Mouse (Mus musculus) layer of hippocampus, adult 2 months (tissue): ENCODE data around the gene Sema5a. TPM values are rescaled to one million over a fixed set of nuclear protein-coding genes. Genes with fewer than 3 reads are reported as not detected.

Source experiments
- DNase-seq, 2 experiments: peaks; one replicate each; pipeline ENCODE4 v3.0.0; 2022; ENCODE audit warnings: low spot score in 2 of 2
- H3K27ac ChIP-seq: fragments of 200-600 bp; 2 replicates; pipeline ENCODE4 v1.8.1; 2022
- H3K4me3 ChIP-seq: fragments of 200-600 bp; 2 replicates; pipeline ENCODE4 v1.8.1; 2022; ENCODE audit warnings: mild to moderate bottlenecking
- CTCF ChIP-seq: fragments of 200-600 bp; conservative IDR thresholded peaks from 2 replicates; pipeline ENCODE4 v1.8.1; 2022; ENCODE audit warnings: antibody characterized with exemption, mild to moderate bottlenecking, moderate library complexity
- total RNA-seq, 2 experiments: library from RNA; stranded (reverse); gene quantifications; 2 replicates each; pipeline ENCODE4 v1.2.3; 2021

Sema5a gene
- total RNA-seq, 2 experiments from 2014 or later = 90.1 to 98.1 TPM

DNA sequence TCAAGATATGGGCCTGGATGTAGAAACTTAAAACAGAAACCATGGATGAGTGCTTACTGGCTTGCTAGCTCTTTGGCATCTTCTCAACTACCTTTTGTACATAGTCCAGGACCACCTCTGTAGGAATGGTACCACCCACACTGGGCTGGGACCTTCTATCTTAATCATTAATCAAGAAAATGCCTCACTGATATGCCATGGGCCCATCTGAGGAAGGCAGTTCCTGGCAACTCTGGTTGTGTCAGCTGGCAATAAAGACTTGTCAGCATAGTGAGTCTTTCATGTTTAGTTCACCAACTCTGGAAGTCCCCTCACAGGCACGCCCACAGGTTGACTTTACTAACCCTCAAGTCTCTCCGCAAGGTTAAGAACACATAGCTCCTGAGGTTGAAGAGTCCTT is 5.5 kb upstream of the Sema5a start:
- Histone ChIP-seq H3K27ac (no peak overlapping the region), H3K4me3 (no peak overlapping the region)
- DNase-seq = no peak
- no peak for TF ChIP-seq CTCF

DNA sequence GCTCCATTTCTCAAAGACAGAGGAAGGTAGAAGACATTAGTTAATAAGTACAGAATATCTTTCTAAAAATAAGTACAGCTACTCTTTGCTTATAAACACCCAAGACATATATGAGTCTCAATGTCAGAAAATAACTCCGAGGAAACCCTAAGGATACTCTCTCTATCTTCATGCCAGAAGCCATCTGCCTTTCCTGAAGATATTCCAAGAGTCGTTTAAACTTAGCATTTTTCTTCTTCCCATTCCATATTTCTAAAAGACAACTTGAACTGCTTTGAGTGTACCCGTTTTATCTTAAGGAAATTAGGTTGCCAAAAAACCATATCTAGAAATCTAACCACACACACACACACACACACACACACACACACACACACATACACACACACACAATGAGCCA is 4.5 kb upstream of the Sema5a start:
- no peak for DNase-seq
- TF ChIP-seq CTCF = no peak
- Histone ChIP-seq H3K4me3 (no peak overlapping the region), H3K27ac (no peak overlapping the region)

DNA sequence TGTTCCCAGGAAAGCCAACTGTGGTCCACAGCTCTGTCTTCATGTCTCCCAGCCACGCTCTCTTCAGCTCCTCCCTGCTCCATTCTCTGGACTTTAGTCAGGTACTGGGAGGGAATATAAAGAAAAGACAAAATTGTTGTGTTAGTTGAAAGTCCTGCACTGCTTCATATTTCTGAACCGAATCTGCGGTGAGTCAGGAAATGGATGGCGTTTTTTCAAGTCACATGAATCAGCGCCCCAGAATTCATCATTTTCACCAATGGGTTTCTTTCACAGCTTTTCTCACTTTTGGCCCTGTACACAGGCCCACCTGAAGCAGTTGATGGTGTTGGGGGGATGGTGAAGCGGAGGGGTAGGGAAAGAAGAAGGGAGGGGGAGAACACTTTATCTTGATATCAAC is 2.9 kb upstream of the Sema5a start:
- TF ChIP-seq CTCF = no peak
- Histone ChIP-seq H3K27ac (no peak overlapping the region), H3K4me3 (no peak overlapping the region)
- DNase-seq = no peak

DNA sequence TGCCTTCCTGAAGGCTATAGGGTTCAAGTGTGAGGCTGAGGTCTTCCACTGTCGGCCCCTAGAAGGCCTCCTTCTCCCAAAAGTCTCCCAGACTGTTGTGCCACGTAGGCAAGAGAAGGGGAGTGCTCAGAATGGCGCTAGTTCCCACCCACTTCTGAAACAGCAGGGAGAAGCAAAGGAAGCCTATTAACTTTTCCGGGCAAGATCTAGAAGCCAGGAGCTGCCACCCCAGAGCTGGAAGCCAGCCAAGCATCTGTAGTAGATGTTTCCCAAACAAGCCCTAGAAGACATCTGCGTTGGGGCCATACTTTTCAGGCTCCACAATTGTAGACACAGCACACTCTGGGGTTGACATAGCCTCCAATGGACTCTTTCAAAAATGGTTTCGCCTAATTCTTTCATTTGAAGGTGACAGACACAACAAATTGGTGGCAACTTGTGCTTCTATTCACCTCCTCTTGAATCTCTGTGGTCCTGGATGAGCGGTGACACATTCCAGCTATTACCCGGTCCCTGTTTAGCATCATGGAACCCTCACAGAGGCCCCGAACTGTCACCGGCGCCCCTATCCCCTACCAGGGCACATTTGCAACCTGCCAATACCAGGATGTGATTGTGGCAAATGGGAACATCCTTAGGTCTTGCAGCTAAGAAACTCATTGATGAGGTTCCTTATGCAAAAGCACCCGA is 1.4 kb upstream of the Sema5a start:
- TF ChIP-seq CTCF = no peak
- no peak overlapping the region for H3K4me3 ChIP-seq
- H3K27ac ChIP-seq = no peak overlapping the region
- no peak for DNase-seq

DNA sequence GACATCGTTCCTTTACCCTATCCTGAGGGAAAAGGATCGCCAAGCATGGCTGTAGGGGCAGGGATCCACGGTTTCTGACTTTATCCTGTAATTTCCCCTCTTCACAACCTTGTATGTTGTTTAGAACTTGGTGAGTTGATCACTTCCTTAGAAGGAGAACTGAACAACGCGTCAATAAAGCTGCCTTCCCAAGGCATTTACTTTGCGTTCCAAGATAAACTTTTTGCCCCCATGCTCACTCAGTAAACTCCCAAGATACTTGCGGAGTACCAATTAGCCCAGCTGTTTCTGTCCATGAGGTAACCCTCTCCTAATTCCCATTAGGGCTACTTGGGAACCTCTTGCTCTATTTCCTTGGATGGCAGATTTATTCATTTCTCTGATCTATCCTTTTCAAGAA is 786 bp upstream of the Sema5a start:
- Histone ChIP-seq H3K4me3 (peak overlapping the region; percentile 78), H3K27ac (peak overlapping the region; percentile 67; the same call in 1 of the 2 replicates)
- no peak for DNase-seq
- TF ChIP-seq CTCF = no peak

DNA sequence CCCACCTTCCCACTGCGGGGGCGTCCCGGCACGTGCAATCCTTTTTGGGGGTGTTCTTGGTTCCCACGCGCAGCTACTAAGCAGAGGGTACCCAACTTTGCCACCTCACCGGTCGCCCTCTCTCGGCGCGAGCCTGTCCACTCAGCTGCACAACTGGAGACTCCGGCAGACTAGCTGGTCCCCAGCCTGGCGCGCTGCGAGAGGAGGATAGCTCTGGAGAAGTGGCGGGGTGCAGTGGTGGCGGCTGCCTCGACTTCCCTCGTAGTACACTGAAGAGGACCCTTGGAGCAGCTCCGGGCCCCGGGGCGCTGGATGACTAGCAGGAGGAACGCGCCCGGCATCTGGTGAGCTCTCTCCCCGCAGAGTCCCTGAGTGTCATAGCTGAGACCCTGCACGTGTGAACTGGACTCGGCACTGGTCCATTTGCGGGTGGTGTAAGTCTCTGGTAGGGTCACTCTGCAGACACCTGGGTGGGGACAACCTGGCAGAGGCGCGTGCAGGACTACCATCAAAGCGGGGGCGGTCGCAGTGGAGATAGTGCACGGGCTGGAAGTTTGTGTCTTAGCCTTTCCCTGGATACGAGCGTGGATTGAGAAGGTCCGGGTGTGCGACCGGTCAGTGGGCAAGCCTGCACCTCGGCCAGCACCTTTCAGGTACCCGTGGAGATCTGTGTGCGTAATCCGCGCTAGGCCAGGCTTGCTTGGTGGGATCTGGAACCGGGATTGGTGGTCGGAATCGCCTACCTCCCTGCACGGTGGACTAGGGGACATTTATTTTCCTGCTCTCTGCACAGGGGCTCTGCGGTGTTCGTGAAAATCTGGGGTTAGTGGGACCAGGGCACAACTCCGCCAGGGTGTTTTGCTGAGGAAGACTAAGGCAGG is 586 bp downstream of the Sema5a start:
- no peak for DNase-seq
- TF ChIP-seq CTCF = peak; percentile 27; the same call in 1 of the 2 replicates
- peak overlapping the region; percentile 87 for H3K27ac ChIP-seq

DNA sequence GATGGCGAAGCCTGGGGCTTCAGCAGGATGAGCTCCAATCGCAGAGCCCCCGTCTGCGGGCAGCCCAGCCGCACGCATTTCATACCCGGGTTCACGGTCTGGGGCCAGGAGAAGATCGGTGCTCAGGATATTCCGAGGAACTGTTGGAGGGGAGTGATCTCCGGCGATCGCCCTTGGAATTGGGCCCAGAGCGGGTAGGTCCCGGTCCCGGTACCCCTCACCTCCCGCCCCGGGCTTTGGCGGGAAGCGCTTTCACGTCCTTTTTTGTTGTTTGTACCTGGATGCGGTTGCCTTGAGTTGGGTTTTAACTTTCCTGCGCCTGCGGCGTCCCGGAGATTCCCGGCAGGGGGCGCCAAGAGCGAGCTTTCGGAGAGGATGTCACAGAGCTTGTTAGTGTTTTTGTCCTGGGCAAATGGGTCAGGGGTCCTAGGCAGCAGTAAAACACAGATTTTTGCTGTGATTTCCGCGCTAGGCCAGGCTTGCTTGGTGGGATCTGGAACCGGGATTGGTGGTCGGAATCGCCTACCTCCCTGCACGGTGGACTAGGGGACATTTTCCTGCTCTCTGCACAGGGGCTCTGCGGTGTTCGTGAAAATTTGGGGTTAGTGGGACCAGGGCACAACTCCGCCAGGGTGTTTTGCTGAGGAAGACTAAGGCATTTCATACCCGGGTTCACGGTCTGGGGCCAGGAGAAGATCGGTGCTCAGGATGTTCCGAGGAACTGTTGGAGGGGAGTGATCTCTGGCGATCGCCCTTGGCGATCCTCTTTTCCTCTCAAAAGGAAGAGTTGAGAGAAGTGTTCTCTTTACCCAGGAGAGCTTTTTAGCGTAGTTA is 1.4 kb downstream of the Sema5a start:
- TF ChIP-seq CTCF = peak; percentile 89
- H3K4me3 ChIP-seq = peak overlapping the region; percentile 78
- peak overlapping the region; percentile 87 for H3K27ac ChIP-seq
- peak; percentile 87 to 95 for DNase-seq

More for the DNA sequence above, 586 bp downstream of the Sema5a start:
- peak overlapping the region; percentile 78 for H3K4me3 ChIP-seq

DNA sequence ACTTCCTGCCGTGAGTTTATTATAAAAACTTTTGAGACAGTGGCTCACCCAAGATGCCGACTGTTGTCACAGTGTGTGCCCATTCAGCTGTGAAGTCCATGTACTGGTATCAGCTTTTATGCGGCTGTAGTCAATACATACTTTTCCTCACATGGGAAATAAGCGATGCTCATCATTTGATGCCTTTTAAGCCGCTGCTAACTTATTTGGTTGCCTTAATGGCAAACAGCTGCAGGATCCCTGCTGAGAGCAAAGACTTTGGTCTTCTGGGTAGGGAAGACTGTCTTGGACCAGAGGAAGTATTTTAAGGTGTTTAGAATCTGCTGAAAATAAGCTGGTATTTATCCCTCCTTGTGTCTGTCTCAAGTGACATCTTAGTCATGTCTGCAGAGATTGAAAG is 2.7 kb downstream of the Sema5a start:
- peak overlapping the region; percentile 78 for H3K4me3 ChIP-seq
- TF ChIP-seq CTCF = no peak
- no peak for DNase-seq
- H3K27ac ChIP-seq = peak overlapping the region; percentile 87

DNA sequence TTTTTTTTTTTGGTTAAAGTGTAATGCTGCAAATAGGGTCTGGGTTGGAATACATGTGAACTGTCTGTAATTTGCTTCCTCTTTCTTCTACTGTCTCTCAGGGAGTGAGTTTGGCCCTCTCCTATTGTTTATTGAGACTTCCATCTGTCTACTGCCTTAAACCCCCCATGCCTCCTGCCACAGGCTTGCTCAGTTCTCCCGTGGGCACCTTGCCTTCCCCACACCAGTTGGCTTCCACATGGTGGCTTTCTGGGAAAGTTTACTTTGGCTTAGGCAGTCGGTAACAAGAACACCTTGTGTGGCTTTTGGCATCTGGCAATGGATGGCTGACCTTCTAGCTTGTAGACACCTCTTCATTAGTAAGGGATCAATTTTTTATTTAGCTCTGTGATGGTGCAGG is 10.2 kb downstream of the Sema5a start:
- Histone ChIP-seq H3K4me3 (no peak overlapping the region), H3K27ac (no peak overlapping the region)
- TF ChIP-seq CTCF = no peak
- DNase-seq = peak in 1 of 2 experiments; percentile 52

DNA sequence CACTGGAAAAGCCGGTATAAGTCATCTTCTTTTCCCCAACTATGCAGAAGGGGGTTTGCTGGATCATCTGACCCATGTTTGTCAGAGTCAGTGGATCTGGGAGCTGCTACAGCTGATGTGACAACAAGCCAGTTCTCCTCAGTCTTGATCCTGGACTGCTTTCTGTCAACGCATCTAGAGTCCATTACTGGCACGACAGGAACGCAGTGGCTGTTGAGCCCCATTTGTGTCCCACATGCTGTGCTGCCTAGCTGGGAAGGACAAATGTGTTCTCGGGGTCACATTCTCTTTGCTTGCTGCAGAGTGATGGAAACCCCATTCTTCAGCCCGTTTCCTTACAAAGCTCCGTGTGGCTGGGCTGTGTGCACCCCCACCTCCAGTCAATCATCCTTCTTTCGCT is 12.7 kb downstream of the Sema5a start:
- TF ChIP-seq CTCF = no peak
- peak overlapping the region; percentile 25; the same call in 1 of the 2 replicates for H3K27ac ChIP-seq
- H3K4me3 ChIP-seq = no peak overlapping the region; the same call in 1 of the 2 replicates
- DNase-seq = no peak

DNA sequence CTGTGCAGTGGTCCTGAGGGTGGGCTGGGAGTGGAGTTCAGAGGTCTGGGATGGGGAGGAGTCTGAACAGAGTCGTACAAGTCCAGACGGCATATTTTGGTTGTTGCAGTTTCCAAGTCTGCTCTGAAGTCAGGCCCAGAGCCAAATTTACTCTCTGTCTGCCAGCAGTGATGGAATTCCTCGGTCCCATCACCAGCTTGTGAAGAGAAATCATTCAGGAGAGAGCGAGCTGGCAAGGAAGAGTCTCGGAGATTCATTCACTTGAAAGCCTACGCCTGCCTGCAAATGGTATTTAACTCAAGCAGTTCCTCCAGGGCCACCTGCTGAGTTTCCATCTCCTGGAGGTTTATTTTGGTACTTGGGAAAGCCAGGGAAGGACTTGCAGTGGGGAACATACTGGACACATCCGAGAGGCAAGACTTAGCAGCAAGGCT is 13.3 kb downstream of the Sema5a start:
- no peak for TF ChIP-seq CTCF
- peak; percentile 66 to 84 for DNase-seq
- H3K27ac ChIP-seq = 0 out of 2 replicates have a peak overlapping the region, but pooled peaks have one; percentile 40
- H3K4me3 ChIP-seq = peak overlapping the region; percentile 12; the same call in 1 of the 2 replicates

DNA sequence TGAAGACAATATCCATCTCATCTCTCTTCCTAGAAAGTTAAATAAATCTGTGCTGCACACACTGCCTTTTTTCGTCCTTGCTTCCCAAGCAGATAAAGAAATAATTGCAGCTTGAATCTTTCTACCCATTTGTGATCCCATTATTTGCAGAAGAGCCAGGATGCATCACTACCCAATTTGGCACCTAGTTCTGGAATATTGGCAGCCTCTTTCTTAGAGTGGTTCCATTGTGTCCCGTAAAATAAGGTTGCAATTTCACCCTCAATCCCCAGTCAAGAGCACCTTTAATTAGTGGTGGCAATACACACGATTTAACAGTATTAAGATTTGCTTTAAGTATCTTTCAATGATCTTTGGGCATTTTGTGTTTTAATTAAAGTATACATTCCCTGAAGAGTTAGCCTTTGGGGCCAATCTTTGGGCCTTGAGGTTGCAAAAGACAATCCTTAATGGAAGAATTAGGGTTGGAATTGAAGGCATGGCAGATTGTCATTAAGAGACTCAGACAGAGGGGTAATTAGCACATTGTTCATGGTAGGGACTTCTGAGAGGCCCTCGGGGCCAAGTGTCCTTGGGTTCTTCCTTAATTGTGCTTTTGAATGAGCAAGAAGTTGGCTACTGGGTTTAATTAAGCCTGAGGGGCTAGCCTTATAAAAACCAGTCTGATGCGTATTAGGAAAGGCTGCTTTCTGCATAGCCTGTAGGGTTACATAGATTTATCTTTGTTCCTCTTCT is 14.9 kb downstream of the Sema5a start:
- TF ChIP-seq CTCF = no peak
- no peak overlapping the region for H3K27ac ChIP-seq
- no peak for DNase-seq
- H3K4me3 ChIP-seq = no peak overlapping the region
